Mouse (Mus musculus) mouse embryonic stem cell (cell line): ENCODE data around the gene Robo4.

Experiments used
- in situ Hi-C, 2 experiments: fragments of 300-500 bp; cut with MboI; formaldehyde crosslinking; loops; 1 replicate in 1 of 2; 3 replicates in 1 of 2; pipeline ENCODE4 v1.14.3; 2019 to 2020; ENCODE audit warnings: low sequenced_read_pairs in 2 of 2, low pct_unique_long_range_greater_than_20kb in 1 of 2, mixed read lengths in 1 of 2; ENCODE audit not compliant: unreplicated experiment in 1 of 2

Robo4 gene

DNA sequence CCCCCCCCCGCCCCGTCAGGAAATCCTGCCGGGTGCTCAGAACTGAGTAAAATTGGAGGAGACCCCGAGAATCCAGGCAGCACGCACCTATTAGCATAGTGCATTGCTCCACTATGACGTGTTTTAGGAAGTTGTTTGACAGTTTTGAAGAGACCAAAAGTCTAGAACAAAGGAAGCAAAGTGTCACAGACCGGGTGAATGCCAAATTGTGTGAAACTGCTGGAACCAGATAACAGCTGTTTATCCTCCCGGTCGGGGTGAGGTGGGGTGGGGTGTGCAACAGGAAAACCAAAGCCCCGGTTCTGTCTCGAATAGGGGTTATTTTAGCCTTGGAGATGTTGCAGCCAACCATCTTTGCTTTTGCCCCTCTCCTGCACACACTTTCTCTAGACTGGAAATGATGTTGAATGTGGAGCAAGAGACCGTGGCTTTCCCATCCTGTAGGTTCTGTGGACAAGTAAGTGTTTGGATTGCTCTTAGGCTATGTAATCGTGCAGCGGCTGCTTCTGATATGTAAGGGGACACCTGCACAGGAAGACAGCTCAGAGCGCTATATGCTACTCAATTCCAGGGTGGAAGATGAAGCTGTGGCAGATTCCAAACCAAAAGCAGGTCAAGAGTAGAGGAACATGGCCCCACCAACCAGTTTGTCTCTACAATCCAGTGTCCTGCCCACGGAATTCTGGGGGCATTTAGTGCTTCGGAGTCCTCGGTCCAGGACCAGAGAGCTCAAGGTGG, 32.3 kb downstream of the Robo4 start:
- in situ Hi-C loops, result no loop called here

DNA sequence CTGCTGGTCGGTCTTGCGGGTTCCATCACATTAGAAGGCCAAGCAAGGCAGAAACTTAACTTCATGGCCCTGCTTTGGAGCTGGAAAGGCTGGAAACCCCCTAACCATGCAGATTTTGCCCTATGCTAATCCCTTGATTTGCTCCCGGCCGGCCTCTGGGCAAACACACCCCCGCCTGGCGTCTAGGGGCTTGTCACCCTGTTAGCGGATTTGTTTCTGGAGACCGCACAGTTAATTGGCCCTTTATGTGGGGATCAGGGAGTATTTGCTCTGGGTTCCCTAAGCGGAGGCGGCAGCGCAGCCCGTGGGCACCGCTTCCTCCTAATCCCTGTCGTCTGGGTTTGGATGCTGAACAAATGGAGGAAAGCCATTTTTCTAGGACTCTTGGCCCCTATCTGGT, 33.2 kb downstream of the Robo4 start:
- in situ Hi-C loops, result no loop called here

DNA sequence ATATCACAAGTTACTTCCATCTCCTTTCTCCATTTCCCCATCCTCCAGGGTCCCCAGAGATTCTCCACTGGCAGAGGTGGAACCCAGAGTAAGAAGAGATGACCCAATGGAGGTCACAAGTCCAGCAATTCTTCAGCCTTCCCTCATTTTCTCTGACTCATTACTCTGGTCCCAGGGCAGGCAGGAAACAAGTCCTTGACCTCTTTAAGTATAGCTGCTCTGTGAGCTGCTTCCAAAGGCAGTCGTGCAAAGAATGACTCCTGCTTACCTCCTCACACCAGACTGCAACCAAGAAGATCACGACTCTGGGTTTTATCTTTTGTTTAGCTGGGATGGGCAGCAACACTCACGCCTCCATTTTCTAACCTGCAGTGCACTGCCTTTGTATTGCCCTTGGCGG, 33.9 kb downstream of the Robo4 start:
- in situ Hi-C loops, result no loop called here

DNA sequence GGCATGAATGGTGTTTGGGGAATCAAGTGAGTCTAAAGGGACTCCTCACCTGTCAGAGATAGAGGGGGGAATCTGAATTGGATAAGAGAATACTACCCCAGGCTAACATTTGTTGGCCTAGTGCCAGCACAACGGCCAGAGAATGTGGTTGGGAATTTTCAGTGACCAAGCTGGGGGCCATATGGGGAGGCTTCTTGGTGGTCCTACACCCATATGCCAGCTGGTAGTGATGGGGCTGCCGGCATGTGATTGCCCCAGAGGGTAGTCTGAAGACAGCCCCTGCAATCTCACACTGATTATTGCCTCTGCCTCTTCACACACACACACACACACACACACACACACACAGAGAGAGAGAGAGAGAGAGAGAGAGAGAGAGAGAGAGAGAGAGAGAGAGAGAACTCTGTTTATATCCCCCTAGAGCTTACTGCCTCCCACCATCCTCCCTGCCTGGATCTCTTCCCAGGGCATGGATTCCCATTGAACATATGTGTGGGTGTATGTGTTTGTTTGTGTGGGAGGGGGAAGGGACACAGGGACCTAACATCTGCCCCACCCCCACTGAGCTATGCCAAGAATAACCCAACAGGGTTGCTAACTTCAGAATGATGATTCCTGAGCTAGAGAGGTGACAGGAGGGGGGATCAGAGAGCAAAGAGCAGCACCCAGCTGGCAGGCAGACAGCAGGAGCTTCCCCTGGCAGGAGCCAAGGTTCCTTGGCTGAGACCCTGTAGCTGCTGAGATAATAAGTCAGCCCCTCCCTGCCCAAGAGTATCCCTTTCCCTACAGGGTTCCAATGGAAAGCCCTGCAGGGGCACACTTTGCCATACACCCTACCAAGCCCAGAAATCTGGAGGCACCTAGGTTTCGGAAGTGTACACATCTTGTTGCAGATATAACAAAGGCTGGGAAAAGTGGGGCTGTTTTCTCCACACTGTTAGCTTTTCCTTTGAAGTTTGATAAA, 36.4 kb downstream of the Robo4 start:
- in situ Hi-C loops, result no loop called here

DNA sequence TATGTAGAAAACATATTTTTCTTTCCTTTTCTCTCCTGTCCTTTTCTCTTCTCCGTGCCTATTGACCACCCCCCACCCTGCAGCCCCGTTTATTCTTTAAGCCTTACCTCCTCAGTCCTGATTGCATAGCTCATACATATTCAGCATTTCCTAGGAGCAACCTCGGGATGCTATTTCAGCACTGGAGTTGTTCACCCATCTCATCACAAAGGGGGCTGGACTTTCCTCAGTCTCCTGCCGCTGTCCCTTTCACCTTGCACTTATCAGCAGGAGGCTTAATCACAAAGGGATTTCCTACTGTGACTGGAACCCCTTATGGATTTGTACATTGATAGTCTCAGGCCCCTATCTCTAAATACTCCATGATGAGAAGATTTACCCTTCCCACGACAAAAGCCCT, 50.7 kb downstream of the Robo4 start:
- in situ Hi-C loops, result no loop called here

DNA sequence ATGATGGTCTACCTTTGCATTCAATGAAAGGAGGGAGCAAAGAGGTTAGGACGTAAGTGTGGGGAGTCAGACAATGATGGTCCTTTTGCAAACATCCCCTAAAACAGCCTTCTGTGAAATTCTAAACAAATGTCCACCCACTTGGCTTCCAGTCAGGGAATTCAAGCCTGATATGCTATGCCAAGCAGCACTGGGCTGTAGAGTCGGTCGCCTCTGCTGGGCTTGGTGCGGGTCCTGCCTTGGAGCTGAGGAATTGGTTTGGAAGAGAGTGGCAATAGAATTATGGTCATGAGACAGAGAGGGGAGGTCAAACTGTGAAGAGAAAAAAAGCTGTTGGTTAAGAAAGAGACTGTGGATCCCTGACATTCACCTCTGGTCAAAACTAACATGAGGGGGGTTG, 51.6 kb downstream of the Robo4 start:
- in situ Hi-C loops, result no loop called here

DNA sequence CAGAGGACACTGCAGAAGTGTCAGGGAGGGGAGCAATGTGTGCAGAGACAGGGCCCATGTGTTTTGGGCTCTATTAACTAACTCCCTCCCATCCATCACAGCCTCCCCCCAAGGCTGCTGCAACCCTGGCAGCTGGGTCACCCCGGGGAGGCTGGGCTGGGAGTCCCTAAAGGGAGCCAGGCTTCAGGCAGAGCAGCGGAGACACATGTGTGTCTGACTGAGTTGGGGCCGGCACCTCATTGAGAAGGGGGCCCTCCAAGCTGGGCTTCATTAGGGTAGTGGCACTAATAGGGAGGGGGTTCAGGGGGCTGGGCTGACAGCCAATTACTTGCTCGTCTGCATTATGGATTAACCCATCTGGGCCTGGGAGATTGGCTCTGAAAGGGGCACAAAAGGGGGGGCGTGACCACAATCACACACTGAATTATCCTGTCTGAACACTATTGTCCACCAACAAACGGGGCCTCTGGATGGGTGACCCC, 52.4 kb downstream of the Robo4 start:
- in situ Hi-C loops, result no loop called here

DNA sequence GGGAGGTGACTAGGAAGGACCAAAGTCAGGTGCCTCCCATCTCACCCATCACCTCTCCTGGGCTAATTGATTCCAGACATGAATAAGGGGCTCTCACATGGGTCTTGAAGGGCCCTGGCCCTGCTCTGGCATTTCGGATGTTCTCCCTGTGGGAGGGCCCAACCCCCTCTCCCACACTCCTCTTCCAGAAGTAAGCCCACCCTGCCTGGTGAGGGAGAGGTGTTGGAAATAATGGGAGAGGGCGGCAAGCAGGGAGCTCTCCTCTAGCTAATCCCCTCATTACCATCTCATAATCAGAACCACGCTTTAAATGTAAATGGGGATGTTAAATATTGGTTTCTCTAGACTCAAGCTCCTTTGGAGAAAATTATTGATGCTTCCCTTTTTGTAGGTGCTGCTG, 53.3 kb downstream of the Robo4 start:
- in situ Hi-C loops, result no loop called here

DNA sequence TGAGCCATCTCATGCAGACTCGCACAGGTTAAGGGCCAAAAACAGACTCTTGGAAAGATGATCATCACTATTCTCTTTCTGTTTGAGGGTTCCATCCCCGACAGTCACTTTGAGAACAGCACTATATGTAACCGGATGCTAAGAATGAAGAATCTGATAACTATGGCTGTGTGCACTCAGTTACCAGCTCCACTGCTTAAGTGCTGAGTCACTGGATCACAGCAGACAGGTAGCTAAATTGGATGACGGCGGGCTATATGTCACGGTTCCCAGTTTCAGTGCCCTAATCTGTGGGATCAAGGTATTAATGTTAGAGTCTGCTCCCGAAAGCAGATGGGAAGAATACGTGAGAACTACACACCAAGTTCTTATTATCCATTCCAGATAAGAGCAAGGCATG, 54.2 kb downstream of the Robo4 start:
- in situ Hi-C loops, result no loop called here

DNA sequence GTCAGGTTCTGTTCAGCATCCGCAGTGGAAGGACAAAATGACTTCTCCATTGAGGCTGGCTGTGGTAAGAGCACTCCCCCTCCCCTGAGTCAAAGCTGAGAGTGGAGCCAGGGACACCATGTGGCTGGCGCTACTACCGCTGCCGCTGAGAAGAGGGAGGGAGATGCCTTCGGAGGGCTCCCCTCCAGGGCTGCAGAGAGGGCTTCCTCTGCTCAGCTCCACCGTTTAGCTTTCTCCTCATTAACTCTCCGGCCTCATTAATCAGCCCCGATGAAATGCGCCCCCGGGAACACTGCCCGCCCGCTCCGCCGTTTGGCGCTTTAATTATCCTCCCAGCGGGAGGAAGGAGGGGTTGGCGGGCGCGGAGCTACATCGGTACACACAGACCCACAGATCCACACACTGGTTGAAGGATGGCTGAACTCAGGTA, 54.8 kb downstream of the Robo4 start:
- in situ Hi-C loops, result no loop called here

DNA sequence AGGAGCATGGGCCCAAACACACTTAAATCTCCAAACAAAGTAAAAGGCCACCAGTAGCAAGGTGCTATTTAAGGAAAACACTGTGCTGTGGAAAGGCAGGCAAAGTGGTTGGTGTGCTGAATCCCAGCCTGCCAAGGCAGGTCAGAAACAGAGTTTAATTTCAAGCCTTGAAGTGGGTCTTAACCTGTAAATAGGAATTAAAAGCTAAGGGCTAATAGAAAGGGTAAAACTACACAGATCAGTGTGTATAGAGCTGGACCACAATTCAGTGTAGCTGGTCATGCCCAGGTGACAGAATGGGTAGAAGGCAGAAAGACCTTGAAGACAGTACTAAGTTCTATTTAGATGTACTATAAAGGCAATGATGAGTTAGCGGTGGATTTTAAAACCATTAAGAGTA, 55.5 kb downstream of the Robo4 start:
- in situ Hi-C loops, result no loop called here

DNA sequence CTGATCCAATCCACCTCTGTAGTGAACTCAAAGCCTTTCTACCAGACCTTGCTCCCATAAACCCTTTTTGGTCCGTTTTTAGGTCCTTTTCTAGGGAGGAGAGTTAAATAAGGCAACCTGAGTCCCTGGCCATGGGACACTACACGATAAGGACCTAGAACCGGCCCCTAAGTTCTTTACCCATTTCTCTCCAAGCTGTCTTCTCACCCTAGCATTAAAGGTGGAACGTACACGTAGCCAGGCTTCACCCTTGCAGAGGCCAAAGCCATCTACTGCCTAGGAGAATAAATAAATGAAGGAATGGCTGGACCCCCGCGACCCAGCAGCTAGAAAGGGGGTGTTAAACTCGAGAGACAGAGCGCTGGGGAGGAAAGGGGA, 58.0 kb downstream of the Robo4 start:
- in situ Hi-C loops, result no loop called here

DNA sequence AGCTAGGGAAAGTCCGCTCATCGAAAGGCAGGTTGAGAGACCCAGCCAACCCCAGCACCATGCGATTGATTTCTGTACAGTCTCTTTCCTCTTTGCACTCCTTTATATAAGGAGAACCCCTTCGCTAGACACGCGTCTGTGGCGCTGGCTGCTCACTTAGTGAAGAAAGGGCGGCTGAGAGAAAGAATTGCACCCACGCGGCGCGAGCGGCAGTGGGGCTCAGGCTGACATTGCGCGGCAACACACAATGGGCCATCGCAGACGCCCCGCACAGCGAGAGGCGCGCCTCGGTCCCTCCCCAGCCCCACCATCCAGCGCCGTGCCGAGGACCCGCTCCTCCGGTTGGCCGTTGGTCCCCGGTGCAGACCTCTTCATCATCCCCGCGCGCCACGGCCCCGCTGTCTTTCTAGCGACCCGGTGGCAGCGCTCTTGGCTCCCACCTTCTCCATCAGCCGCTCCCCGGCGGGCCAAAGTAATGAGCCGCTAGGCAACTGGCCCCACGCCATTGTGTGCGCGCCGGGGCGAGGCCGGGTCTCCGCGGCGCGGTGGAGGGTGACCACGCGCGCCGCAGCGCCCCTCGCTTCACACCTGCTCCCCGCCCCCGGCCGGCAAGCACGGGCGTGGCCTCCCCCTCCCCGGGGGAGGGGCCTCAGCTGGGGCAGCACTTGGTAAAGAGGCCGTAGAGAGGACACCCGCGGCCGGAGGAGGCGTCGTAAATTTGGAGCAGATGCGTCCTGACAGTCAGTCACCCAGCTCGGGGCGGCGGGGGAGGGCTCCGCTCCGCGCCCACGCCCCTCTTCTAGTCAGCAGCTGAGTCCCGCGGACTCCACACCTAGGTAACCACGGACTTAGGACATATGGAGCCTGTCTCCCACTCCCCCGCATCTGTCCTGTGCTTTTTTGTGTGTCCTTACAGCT, 58.6 kb downstream of the Robo4 start:
- in situ Hi-C loops, result no loop called here

DNA sequence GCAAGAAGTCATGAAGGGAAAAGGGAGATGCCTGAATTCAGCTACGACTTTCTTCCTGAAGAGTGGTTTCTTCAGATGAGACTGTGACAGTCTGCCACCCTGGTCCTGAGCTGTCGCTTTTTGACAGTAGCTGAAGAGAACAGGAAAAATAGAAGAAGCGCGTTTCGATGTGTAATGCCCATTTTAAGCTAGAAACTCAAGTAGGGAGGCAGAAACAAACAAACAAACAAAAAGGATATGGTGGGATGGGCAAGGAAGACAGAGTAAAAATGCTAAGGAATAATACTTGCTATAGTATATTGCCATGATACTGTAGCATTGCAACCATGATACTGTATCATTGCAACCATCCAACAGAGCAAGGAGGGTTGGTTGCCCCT, 59.3 kb downstream of the Robo4 start:
- in situ Hi-C loops, result no loop called here

DNA sequence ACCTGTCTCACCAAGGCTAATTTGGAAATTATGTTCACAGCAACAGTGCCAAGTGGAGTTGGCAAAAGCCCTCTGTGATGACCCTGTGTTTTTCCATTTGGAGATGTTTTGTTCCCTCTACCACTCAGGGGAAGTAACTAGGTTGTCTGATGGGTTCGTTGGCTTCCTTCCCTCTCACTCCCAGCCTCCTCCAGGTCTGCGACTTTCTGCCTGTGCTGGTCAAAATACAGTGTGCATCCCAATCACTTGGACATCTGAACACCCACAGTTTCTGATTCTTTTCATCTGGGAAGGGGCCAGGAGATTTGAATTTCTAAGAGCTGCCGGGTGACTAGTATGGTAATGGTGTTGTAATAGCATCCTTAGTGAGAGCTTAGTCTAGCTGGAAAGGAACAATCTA, 59.9 kb downstream of the Robo4 start:
- in situ Hi-C loops, result no loop called here

DNA sequence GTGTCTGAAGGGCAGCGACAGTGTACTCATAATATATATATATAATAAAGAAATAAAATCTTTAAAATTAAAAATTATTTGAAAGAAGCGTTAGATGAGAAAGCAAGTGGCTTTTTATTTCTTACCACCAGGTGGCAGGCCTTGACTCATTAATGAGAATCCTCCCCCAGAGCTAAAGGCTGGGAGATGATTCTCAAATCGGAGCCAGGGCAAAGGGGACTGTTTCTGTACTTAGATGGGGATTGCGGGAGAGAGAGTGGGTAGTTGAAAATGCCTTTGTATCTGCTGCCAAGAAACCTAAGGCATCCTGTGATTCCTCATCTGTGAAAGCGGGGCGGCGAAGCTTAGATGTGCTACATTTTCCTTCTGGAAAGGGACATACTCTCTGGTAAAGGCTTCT, 61.1 kb downstream of the Robo4 start:
- in situ Hi-C loops, result no loop called here
